ENCODE assay signal across 9 mouse cellular contexts in genomic region chr13:22007121-22007510, GRCm38 (mm10). TPM values are rescaled to one million over a fixed set of nuclear protein-coding genes. Genes with fewer than 3 reads are reported as not detected.
DNase-seq lines count a peak whose midpoint lies in the region; ATAC-seq and TF ChIP-seq lines count a peak whose summit lies in the region.
"Had no signal": no experiment of that assay in that cellular context is flagged by ENCODE, and none has a peak within 500 bp of the region (broad histone marks: within the 10 kb centered on the region; RNA-seq: fewer than 3 reads in every experiment).

No protein-coding gene starts in this region.

- in situ Hi-C loops in CH12.LX (cut with MboI; ENCODE audit: low pct_ligation_motif_present, low pct_unique_long_range_greater_than_20kb, low sequenced_read_pairs): loop anchor here (25.0 kb wide), 1 partner anchor 595 kb away; the partner anchor contains the start of gene Zkscan3

- ATAC-seq in heart, embryonic 16.5 days (replicated peaks; ENCODE audit: extremely low read depth, insufficient read depth, low FRiP score): no peak
- no peak for ATAC-seq in liver, embryonic 15.5 days (ENCODE audit: insufficient read depth)
- ATAC-seq in megakaryocyte progenitor cell, adult 5-6 weeks (replicated peaks; ENCODE audit: poor library complexity): no peak

- H3K4me2 ChIP-seq in CH12.LX (ENCODE audit: insufficient read depth, low read depth, poor library complexity, severe bottlenecking): peak overlapping the region; percentile 84; the same call in 1 of the 2 replicates
- H3K4me2 ChIP-seq in heart, embryonic 16.5 days (ENCODE audit: low read depth, low read length): peak overlapping the region; percentile 98
- peak overlapping the region; percentile 86 for H3K4me2 ChIP-seq in liver, embryonic 15.5 days

- TF ChIP-seq RAD21 in CH12.LX (IDR thresholded peaks at IDR 0.05; ENCODE audit: low read depth, low read length): no peak

- no peaks in the 10 kb centered on the region for H3K36me3 ChIP-seq in CH12.LX (replicated peaks in 1 of 2; ENCODE audit: control insufficient read depth in 1 of 2, insufficient read depth in 1 of 2, low read length in 1 of 2)
- H3K36me3 ChIP-seq in heart, embryonic 16.5 days (ENCODE audit: control insufficient read depth, insufficient read depth): no peaks in the 10 kb centered on the region
- no peaks in the 10 kb centered on the region for H3K36me3 ChIP-seq in liver, embryonic 15.5 days (replicated peaks)

- H3K9ac ChIP-seq in CH12.LX (ENCODE audit: insufficient read depth, low read depth): no peak overlapping the region
- H3K9ac ChIP-seq in heart, embryonic 16.5 days (ENCODE audit: low read length): no peak overlapping the region
- no peak overlapping the region for H3K9ac ChIP-seq in liver, embryonic 15.5 days

- TF ChIP-seq CTCF in gastrocnemius, adult 2 months (IDR thresholded peaks at IDR 0.05): no peak
- no peak for TF ChIP-seq CTCF in CH12.LX (conservative IDR thresholded peaks at IDR 0.05 in 1 of 2, IDR thresholded peaks at IDR 0.05 in 1 of 2; ENCODE audit: low read depth in 2 of 2, low read length in 2 of 2)

- TF ChIP-seq EP300 in CH12.LX (IDR thresholded peaks at IDR 0.05; ENCODE audit: low read length): no peak

- no peaks in the 10 kb centered on the region for H3K79me2 ChIP-seq in CH12.LX (replicated peaks; ENCODE audit: control insufficient read depth, extremely low read depth, insufficient read depth, poor library complexity, severe bottlenecking)

- TF ChIP-seq POLR2A in CH12.LX (IDR thresholded peaks at IDR 0.05; ENCODE audit: low read depth, low read length): no peak

- H3K9me3 ChIP-seq in CH12.LX (replicated peaks; ENCODE audit: low read length): no peaks in the 10 kb centered on the region
- no peaks in the 10 kb centered on the region for H3K9me3 ChIP-seq in heart, embryonic 16.5 days (replicated peaks; ENCODE audit: control insufficient read depth, low read length)
- no peaks in the 10 kb centered on the region for H3K9me3 ChIP-seq in liver, embryonic 15.5 days (replicated peaks)

- no peak overlapping the region for H3K27ac ChIP-seq in gastrocnemius, adult 2 months
- no peak overlapping the region for H3K27ac ChIP-seq in CH12.LX (ENCODE audit: insufficient read depth, low read depth)
- H3K27ac ChIP-seq in heart, embryonic 16.5 days (ENCODE audit: low read length): no peak overlapping the region
- no peak overlapping the region for H3K27ac ChIP-seq in liver, embryonic 15.5 days (replicated peaks)

- intact Hi-C loops in gastrocnemius, adult 2 months (cut with DNase I): no loop called here

- H3K4me1 ChIP-seq in CH12.LX (ENCODE audit: control insufficient read depth in 1 of 2, insufficient read depth in 2 of 2): peaks cover 3 to 22% of the 10 kb centered on the region in 2 experiments
- H3K4me1 ChIP-seq in heart, embryonic 16.5 days (ENCODE audit: control insufficient read depth, insufficient read depth, low read length): peaks cover 10% of the 10 kb centered on the region
- H3K4me1 ChIP-seq in liver, embryonic 15.5 days (replicated peaks): peaks cover 26% of the 10 kb centered on the region

- WGBS in heart, embryonic 16.5 days: 4% methylated on average over 18 of the region's 18 CpGs
- 11% methylated on average over 18 of the region's 18 CpGs for WGBS in liver, embryonic 15.5 days (ENCODE audit: insufficient replicate concordance)

- H3K4me3 ChIP-seq in gastrocnemius, adult 2 months: peak overlapping the region; percentile 85
- no peak overlapping the region for H3K4me3 ChIP-seq in CH12.LX (replicated peaks in 1 of 3; ENCODE audit: low read depth in 2 of 3, low read length in 2 of 3, poor library complexity in 1 of 3)
- H3K4me3 ChIP-seq in heart, embryonic 16.5 days (ENCODE audit: low read length): peak overlapping the region; percentile 72
- peak overlapping the region; percentile 61 for H3K4me3 ChIP-seq in liver, embryonic 15.5 days (replicated peaks)

- dilution Hi-C loops in CH12.LX (cut with MboI; ENCODE audit: extremely low pct_ligation_motif_present, extremely low pct_unique_long_range_greater_than_20kb, low sequenced_read_pairs): no loop called here

- DNase-seq in gastrocnemius, adult 2 months: no peak
- DNase-seq in gastrocnemius, adult 18-20 months (ENCODE audit: low spot score): no peak
- DNase-seq in CH12.LX (ENCODE audit: extremely low read depth): no peak
- no peak for DNase-seq in frontal cortex, postnatal 14 days (ENCODE audit: low spot score in 2 of 2)
- DNase-seq in cerebellum, adult 11-12 months: no peak
- DNase-seq: adrenal gland, postnatal 36 days had no signal

- H3K27me3 ChIP-seq in CH12.LX (replicated peaks): peaks cover 83% of the 10 kb centered on the region
- H3K27me3 ChIP-seq in heart, embryonic 16.5 days (ENCODE audit: control insufficient read depth, insufficient read depth, low read length): peaks cover 81% of the 10 kb centered on the region
- H3K27me3 ChIP-seq in liver, embryonic 15.5 days: peaks cover 96% of the 10 kb centered on the region

TF ChIP-seq in CH12.LX, 34 proteins besides CTCF, POLR2A, EP300 and RAD21 (continues in another document):
- TF ChIP-seq USF1 (IDR thresholded peaks at IDR 0.05; ENCODE audit: low read depth, low read length) (no peak), MAFK (IDR thresholded peaks at IDR 0.05; ENCODE audit: insufficient replicate concordance, low read length) (no peak), CHD1 (IDR thresholded peaks at IDR 0.05; ENCODE audit: low read depth, low read length) (no peak), UBTF (IDR thresholded peaks at IDR 0.05; ENCODE audit: low read depth, low read length) (no peak), USF2 (conservative IDR thresholded peaks at IDR 0.05; ENCODE audit: low read depth, low read length) (no peak), E2F4 (IDR thresholded peaks at IDR 0.05; ENCODE audit: insufficient replicate concordance, low read depth, low read length) (no peak), KAT2A (IDR thresholded peaks at IDR 0.05; ENCODE audit: insufficient replicate concordance, low read length) (no peak), BHLHE40 (IDR thresholded peaks at IDR 0.05; ENCODE audit: low read depth, low read length) (no peak), JUND (conservative IDR thresholded peaks at IDR 0.05; ENCODE audit: low read depth, low read length) (no peak), RCOR1 (conservative IDR thresholded peaks at IDR 0.05; ENCODE audit: low read depth, low read length) (no peak), CHD2 (IDR thresholded peaks at IDR 0.05; ENCODE audit: low read length) (no peak), HCFC1 (IDR thresholded peaks at IDR 0.05; ENCODE audit: low read depth, low read length) (no peak)

RNA-seq across cellular contexts. Expression of gene Prss16, which starts 2.4 kb away (rescaled TPM):
- not detected for total RNA-seq in gastrocnemius, adult 2 months (2021)
- total RNA-seq in gastrocnemius, adult 18-20 months (2021): not detected
- total RNA-seq in CH12.LX (2012; rRNA removed): 0.38 and 0.47 TPM in 2 replicates
- total RNA-seq in CH12.LX (2014; rRNA removed): 0.69 and 1.4 TPM in 2 replicates
- polyA plus RNA-seq in CH12.LX (2012; ENCODE audit: insufficient read length, low read depth): 0.36 and 0.44 TPM in 2 replicates
- polyA plus RNA-seq in heart, embryonic 16.5 days (2015; fragmentation: Nextera tagmentation; extraction: Ambion mirVana): 62.9 and 135 TPM in 2 replicates
- polyA plus RNA-seq in liver, embryonic 15.5 days (2015; fragmentation: Nextera tagmentation; extraction: Ambion mirVana): 0.62 and 1.0 TPM in 2 replicates
- total RNA-seq in megakaryocyte progenitor cell, adult 5-6 weeks (2015): 17.0 and 19.9 TPM in 2 replicates
- total RNA-seq in megakaryocyte progenitor cell, adult 5-6 weeks (2017): 11.4 and 12.2 TPM in 2 replicates

RNA-seq across cellular contexts. Expression of gene Pom121l2, which starts 26.1 kb away (rescaled TPM):
- total RNA-seq in gastrocnemius, adult 2 months (2021): not detected
- not detected for total RNA-seq in gastrocnemius, adult 18-20 months (2021)
- total RNA-seq in CH12.LX (2012; rRNA removed) (not detected in 2 replicates), CH12.LX (2014; rRNA removed) (not detected in 2 replicates)
- not detected in 2 replicates for polyA plus RNA-seq in CH12.LX (2012; ENCODE audit: insufficient read length, low read depth)
- polyA plus RNA-seq in heart, embryonic 16.5 days (2015; fragmentation: Nextera tagmentation; extraction: Ambion mirVana): not detected in 2 replicates
- not detected in 2 replicates for polyA plus RNA-seq in liver, embryonic 15.5 days (2015; fragmentation: Nextera tagmentation; extraction: Ambion mirVana)
- 0.05 and 0.25 TPM in 2 replicates for total RNA-seq in megakaryocyte progenitor cell, adult 5-6 weeks (2015)
- total RNA-seq in megakaryocyte progenitor cell, adult 5-6 weeks (2017): 0.10 TPM in 1 of 2 replicates, not detected in the other
- total RNA-seq: adrenal gland, postnatal 36 days had no signal

RNA-seq across cellular contexts. Expression of gene Hist1h2ah, which starts 28.3 kb away (rescaled TPM):
- total RNA-seq in gastrocnemius, adult 2 months (2021): 1 to 10 TPM in 1 of 2 experiments, not detected in 1; 3.7 TPM
- total RNA-seq in gastrocnemius, adult 18-20 months (2021): 1 to 10 TPM; 1.6 to 2.2 TPM
- total RNA-seq in CH12.LX (2012; rRNA removed) (628 and 652 TPM in 2 replicates), CH12.LX (2014; rRNA removed) (4.9 and 8.1 TPM in 2 replicates)
- polyA plus RNA-seq in CH12.LX (2012; ENCODE audit: insufficient read length, low read depth): 2.3 and 4.5 TPM in 2 replicates
- 5.3 and 7.9 TPM in 2 replicates for polyA plus RNA-seq in heart, embryonic 16.5 days (2015; fragmentation: Nextera tagmentation; extraction: Ambion mirVana)
- 9.5 and 11.4 TPM in 2 replicates for polyA plus RNA-seq in liver, embryonic 15.5 days (2015; fragmentation: Nextera tagmentation; extraction: Ambion mirVana)
- total RNA-seq in megakaryocyte progenitor cell, adult 5-6 weeks (2015): 1.9 and 2.2 TPM in 2 replicates
- total RNA-seq in megakaryocyte progenitor cell, adult 5-6 weeks (2017): 923 and 1,838 TPM in 2 replicates

RNA-seq across cellular contexts. Expression of gene Hist1h2bk, which starts 28.6 kb away (rescaled TPM):
- total RNA-seq in gastrocnemius, adult 2 months (2021): 1 to 10 TPM in 1 of 2 experiments, not detected in 1; 2.6 TPM
- total RNA-seq in gastrocnemius, adult 18-20 months (2021): 1 to 10 TPM; 2.1 to 3.6 TPM
- total RNA-seq in CH12.LX (2012; rRNA removed) (2,586 and 2,636 TPM in 2 replicates), CH12.LX (2014; rRNA removed) (38.2 and 47.2 TPM in 2 replicates)
- 3.7 and 8.1 TPM in 2 replicates for polyA plus RNA-seq in CH12.LX (2012; ENCODE audit: insufficient read length, low read depth)
- 1.6 and 3.1 TPM in 2 replicates for polyA plus RNA-seq in heart, embryonic 16.5 days (2015; fragmentation: Nextera tagmentation; extraction: Ambion mirVana)
- polyA plus RNA-seq in liver, embryonic 15.5 days (2015; fragmentation: Nextera tagmentation; extraction: Ambion mirVana): 4.4 and 5.4 TPM in 2 replicates
- total RNA-seq in megakaryocyte progenitor cell, adult 5-6 weeks (2015): 65.4 and 83.1 TPM in 2 replicates
- total RNA-seq in megakaryocyte progenitor cell, adult 5-6 weeks (2017): 1,827 and 2,239 TPM in 2 replicates

RNA-seq across cellular contexts. Expression of gene Hist1h4i, which starts 34.0 kb away (rescaled TPM):
- total RNA-seq in gastrocnemius, adult 2 months (2021): 10 to 100 TPM; 24.1 to 25.0 TPM
- total RNA-seq in gastrocnemius, adult 18-20 months (2021): 10 to 100 TPM; 27.1 to 27.8 TPM
- 768 and 812 TPM in 2 replicates for total RNA-seq in CH12.LX (2012; rRNA removed)
- 29.9 and 35.7 TPM in 2 replicates for total RNA-seq in CH12.LX (2014; rRNA removed)
- polyA plus RNA-seq in CH12.LX (2012; ENCODE audit: insufficient read length, low read depth): 6.4 TPM in 2 replicates
- 9.0 and 10.6 TPM in 2 replicates for polyA plus RNA-seq in heart, embryonic 16.5 days (2015; fragmentation: Nextera tagmentation; extraction: Ambion mirVana)
- polyA plus RNA-seq in liver, embryonic 15.5 days (2015; fragmentation: Nextera tagmentation; extraction: Ambion mirVana): 40.8 and 42.0 TPM in 2 replicates
- 38.4 and 42.3 TPM in 2 replicates for total RNA-seq in megakaryocyte progenitor cell, adult 5-6 weeks (2015)
- 83.0 and 89.0 TPM in 2 replicates for total RNA-seq in megakaryocyte progenitor cell, adult 5-6 weeks (2017)

Comparison
In these comparisons a context has a peak if more than half of its experiments do, and no peak if none do; other contexts are left out.
1. H3K4me3 ChIP-seq: peak in gastrocnemius, adult 2 months (single experiment), heart, embryonic 16.5 days (single experiment) and liver, embryonic 15.5 days (single experiment); none in CH12.LX (0 of 3).
2. RNA of gene Prss16, which starts 2.4 kb away (total RNA-seq): 11.4 to 19.9 TPM in megakaryocyte progenitor cell, adult 5-6 weeks; 0.38 to 1.4 TPM in CH12.LX, not detected in gastrocnemius, adult 2 months and not detected in gastrocnemius, adult 18-20 months; every median in the first group is over 4 times any median in the second.
3. Peak in every context shown above with its lines, with median percentiles within 50 percentile points of each other: H3K4me2 ChIP-seq.